Mouse (Mus musculus): ENCODE measurements at regions not wholly inside any gene's neighbourhood (a gene's known extent, or its start where the extent isn't known, plus 50 kb on each side); places are given as distances from the start of the nearest gene placed in this dataset.

GRCm38 (mm10) chr12:90866597-90866996 lies 128.4 kb upstream of the Dio2 start:
- H3K4me2 ChIP-seq (ENCODE audit: low read length): no peak overlapping the region
- no peak overlapping the region for H3K4me3 ChIP-seq (ENCODE audit: control insufficient read depth in 1 of 2, insufficient read depth in 1 of 2, low read depth in 1 of 2, low read length in 2 of 2)
- H3K4me1 ChIP-seq (ENCODE audit: control insufficient read depth in 2 of 2, insufficient read depth in 2 of 2, low read length in 2 of 2): no peaks in the 10 kb centered on the region
- 92% methylated on average over 4 of the region's 4 CpGs for WGBS
- H3K27ac ChIP-seq (replicated peaks in 1 of 2; ENCODE audit: control insufficient read depth in 1 of 2, insufficient read depth in 1 of 2, low read depth in 2 of 2, low read length in 2 of 2): no peak overlapping the region
- no peak for ATAC-seq (ENCODE audit: insufficient number of reproducible peaks, insufficient read depth, low FRiP score, low read depth)
- H3K9me3 ChIP-seq (ENCODE audit: control insufficient read depth, low read length): no peaks in the 10 kb centered on the region
- no peak overlapping the region for H3K9ac ChIP-seq (ENCODE audit: low read length)
- H3K27me3 ChIP-seq (ENCODE audit: control insufficient read depth, insufficient read depth, low read length): no peaks in the 10 kb centered on the region
- H3K36me3 ChIP-seq (ENCODE audit: control insufficient read depth, insufficient read depth, low read length): no peaks in the 10 kb centered on the region

DNA sequence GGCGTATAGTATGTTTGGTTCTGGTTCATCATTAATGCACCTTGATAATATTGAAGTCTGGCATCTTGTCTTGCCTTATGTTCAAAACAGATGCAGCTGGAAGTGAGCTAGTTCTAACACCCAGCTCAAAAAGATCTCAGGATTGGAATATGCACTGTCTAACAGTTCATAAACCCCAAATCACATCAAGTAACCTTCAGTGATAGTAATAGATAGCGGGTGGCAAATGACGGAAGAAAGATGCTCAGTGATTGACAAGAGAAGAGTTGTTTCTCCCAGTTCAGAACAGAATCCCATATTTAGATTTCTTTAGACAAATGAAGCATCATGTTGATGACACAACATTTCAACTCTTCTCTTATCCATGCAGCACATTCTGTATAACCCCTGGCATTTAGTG lies 124.4 kb upstream of the Dio2 start:
- no peak overlapping the region for H3K4me3 ChIP-seq (ENCODE audit: control insufficient read depth in 1 of 2, insufficient read depth in 1 of 2, low read depth in 1 of 2, low read length in 2 of 2)
- H3K27ac ChIP-seq (replicated peaks in 1 of 2; ENCODE audit: control insufficient read depth in 1 of 2, insufficient read depth in 1 of 2, low read depth in 2 of 2, low read length in 2 of 2): no peak overlapping the region
- no peak overlapping the region for H3K9ac ChIP-seq (ENCODE audit: low read length)
- no peaks in the 10 kb centered on the region for H3K4me1 ChIP-seq (ENCODE audit: control insufficient read depth in 2 of 2, insufficient read depth in 2 of 2, low read length in 2 of 2)
- H3K9me3 ChIP-seq (ENCODE audit: control insufficient read depth, low read length): no peaks in the 10 kb centered on the region
- no peaks in the 10 kb centered on the region for H3K27me3 ChIP-seq (ENCODE audit: control insufficient read depth, insufficient read depth, low read length)
- 80% methylated on average over 3 of the region's 3 CpGs for WGBS
- no peaks in the 10 kb centered on the region for H3K36me3 ChIP-seq (ENCODE audit: control insufficient read depth, insufficient read depth, low read length)
- H3K4me2 ChIP-seq (ENCODE audit: low read length): no peak overlapping the region
- ATAC-seq (ENCODE audit: insufficient number of reproducible peaks, insufficient read depth, low FRiP score, low read depth): no peak

GRCm38 (mm10) chr12:90857746-90858145 lies 119.5 kb upstream of the Dio2 start:
- H3K36me3 ChIP-seq (ENCODE audit: control insufficient read depth, insufficient read depth, low read length): no peaks in the 10 kb centered on the region
- no peak overlapping the region for H3K4me3 ChIP-seq (ENCODE audit: control insufficient read depth in 1 of 2, insufficient read depth in 1 of 2, low read depth in 1 of 2, low read length in 2 of 2)
- no peaks in the 10 kb centered on the region for H3K4me1 ChIP-seq (ENCODE audit: control insufficient read depth in 2 of 2, insufficient read depth in 2 of 2, low read length in 2 of 2)
- no peaks in the 10 kb centered on the region for H3K27me3 ChIP-seq (ENCODE audit: control insufficient read depth, insufficient read depth, low read length)
- no peak for ATAC-seq (ENCODE audit: insufficient number of reproducible peaks, insufficient read depth, low FRiP score, low read depth)
- H3K4me2 ChIP-seq (ENCODE audit: low read length): no peak overlapping the region
- H3K9ac ChIP-seq (ENCODE audit: low read length): no peak overlapping the region
- H3K9me3 ChIP-seq (ENCODE audit: control insufficient read depth, low read length): no peaks in the 10 kb centered on the region
- 29% methylated on average over 3 of the region's 3 CpGs for WGBS
- no peak overlapping the region; a peak in 1 of 4 replicates for H3K27ac ChIP-seq (replicated peaks in 1 of 2; ENCODE audit: control insufficient read depth in 1 of 2, insufficient read depth in 1 of 2, low read depth in 2 of 2, low read length in 2 of 2)

DNA sequence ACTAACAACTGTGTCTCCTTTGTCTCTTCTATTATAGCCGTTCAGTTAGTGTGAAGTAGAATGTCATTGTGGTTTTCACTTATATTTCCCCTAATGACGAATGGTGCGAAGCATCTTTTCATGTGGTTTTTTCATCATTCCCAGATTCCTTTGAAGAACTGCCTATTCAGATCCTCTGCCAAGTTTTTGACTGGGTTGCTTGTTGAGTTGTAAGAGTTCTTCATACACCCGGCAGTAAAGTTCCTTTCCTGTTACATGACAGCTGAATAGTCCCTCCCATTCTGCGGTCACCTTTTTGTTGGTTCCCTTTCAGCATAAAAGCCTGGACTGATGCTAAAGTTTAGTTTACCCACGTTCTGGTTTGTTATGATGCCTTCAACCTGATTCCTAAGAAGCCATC lies 72.4 kb upstream of the Dio2 start:
- no peaks in the 10 kb centered on the region for H3K27me3 ChIP-seq (ENCODE audit: control insufficient read depth, insufficient read depth, low read length)
- 80% methylated on average over 6 of the region's 6 CpGs for WGBS
- no peak overlapping the region for H3K9ac ChIP-seq (ENCODE audit: low read length)
- no peak overlapping the region for H3K27ac ChIP-seq (replicated peaks in 1 of 2; ENCODE audit: control insufficient read depth in 1 of 2, insufficient read depth in 1 of 2, low read depth in 2 of 2, low read length in 2 of 2)
- no peaks in the 10 kb centered on the region for H3K36me3 ChIP-seq (ENCODE audit: control insufficient read depth, insufficient read depth, low read length)
- no peak overlapping the region for H3K4me2 ChIP-seq (ENCODE audit: low read length)
- no peak overlapping the region for H3K4me3 ChIP-seq (ENCODE audit: control insufficient read depth in 1 of 2, insufficient read depth in 1 of 2, low read depth in 1 of 2, low read length in 2 of 2)
- ATAC-seq (ENCODE audit: insufficient number of reproducible peaks, insufficient read depth, low FRiP score, low read depth): no peak
- H3K9me3 ChIP-seq (ENCODE audit: control insufficient read depth, low read length): no peaks in the 10 kb centered on the region
- no peaks in the 10 kb centered on the region for H3K4me1 ChIP-seq (ENCODE audit: control insufficient read depth in 2 of 2, insufficient read depth in 2 of 2, low read length in 2 of 2)

DNA sequence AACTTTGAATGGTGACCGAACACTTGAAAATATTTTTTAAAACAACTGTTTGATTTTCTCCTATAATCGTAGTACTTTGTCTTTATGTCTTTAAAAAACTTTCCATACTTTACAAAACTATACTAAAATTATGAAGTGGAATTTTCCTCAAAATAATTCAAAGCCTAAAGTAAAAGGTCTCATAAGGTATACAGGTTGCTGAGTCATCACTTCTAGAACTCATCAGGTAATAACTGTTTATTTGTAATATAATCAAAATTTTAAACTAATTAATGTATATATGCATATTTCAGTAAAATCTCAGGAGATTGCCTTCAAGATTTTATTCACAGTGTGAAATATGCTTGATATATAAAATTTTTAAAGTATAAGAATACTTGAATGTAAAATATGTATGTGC lies 52.3 kb upstream of the Dio2 start:
- no peak overlapping the region for H3K27ac ChIP-seq (replicated peaks in 1 of 2; ENCODE audit: control insufficient read depth in 1 of 2, insufficient read depth in 1 of 2, low read depth in 2 of 2, low read length in 2 of 2)
- H3K4me2 ChIP-seq (ENCODE audit: low read length): no peak overlapping the region
- WGBS: 87% methylated on average over 2 of the region's 2 CpGs
- no peaks in the 10 kb centered on the region for H3K27me3 ChIP-seq (ENCODE audit: control insufficient read depth, insufficient read depth, low read length)
- no peaks in the 10 kb centered on the region for H3K4me1 ChIP-seq (ENCODE audit: control insufficient read depth in 2 of 2, insufficient read depth in 2 of 2, low read length in 2 of 2)
- H3K9me3 ChIP-seq (ENCODE audit: control insufficient read depth, low read length): no peaks in the 10 kb centered on the region
- H3K9ac ChIP-seq (ENCODE audit: low read length): no peak overlapping the region
- no peak overlapping the region for H3K4me3 ChIP-seq (ENCODE audit: control insufficient read depth in 1 of 2, insufficient read depth in 1 of 2, low read depth in 1 of 2, low read length in 2 of 2)
- H3K36me3 ChIP-seq (ENCODE audit: control insufficient read depth, insufficient read depth, low read length): no peaks in the 10 kb centered on the region
- ATAC-seq (ENCODE audit: insufficient number of reproducible peaks, insufficient read depth, low FRiP score, low read depth): no peak

All from heart, embryonic 14.5 days (tissue).